Mouse (Mus musculus): ENCODE results near the gene Nceh1.

DNA sequence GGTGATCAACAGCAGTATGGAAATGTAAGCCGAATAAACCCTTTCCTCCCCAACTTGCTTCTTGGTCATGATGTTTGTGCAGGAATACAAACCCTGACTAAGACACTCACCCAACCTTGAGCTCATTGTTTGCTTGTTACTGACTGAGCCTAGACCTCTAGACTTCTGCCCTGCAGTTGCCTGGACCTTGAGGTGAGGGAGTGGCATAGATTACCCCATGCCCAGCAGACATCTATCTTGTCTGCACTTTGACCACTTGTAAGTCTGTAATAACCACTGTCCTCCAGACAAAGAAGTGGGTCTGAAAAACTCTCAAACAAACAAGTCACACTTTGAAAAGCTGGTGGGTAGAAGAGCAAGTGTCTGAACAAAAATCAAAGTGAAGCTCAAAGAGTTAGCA lies 136.9 kb downstream of the Nceh1 start:
- TF ChIP-seq EP300 (IDR thresholded peaks at IDR 0.05), result no peak
- TF ChIP-seq CTCF (IDR thresholded peaks at IDR 0.05), result no peak
